In the genomic region with DNA sequence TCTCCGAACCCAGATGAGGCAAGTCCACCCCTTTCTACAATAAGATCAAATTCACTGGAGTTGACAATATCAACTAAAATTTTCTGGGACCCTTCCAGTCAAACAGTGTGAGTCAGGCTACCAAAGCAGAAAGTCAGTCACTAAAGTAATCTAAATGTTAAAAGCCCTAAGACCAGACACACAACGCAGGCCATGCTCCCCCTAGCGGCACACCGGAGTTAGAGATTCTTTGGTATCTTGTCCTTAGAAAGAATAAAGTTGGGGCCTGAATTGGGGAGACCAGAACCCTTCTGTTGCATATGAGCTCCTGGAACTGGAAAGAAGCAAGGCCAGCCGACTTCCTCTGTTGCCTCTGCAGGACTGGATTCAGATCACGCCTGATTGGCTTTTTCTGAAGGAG, we compare ENCODE assay signal across 9 mouse cellular contexts.
DNase-seq lines count a peak whose midpoint lies in the region; ATAC-seq and TF ChIP-seq lines count a peak whose summit lies in the region.
"Had no signal": no experiment of that assay in that cellular context is flagged by ENCODE, and none has a peak within 500 bp of the region (broad histone marks: within the 10 kb centered on the region; RNA-seq: fewer than 3 reads in every experiment).

No protein-coding gene starts in this region.

- no peak for ATAC-seq in liver, embryonic 14.5 days (ENCODE audit: insufficient read depth)

- peak; percentile 70 for DNase-seq in layer of hippocampus, adult 11-12 months (ENCODE audit: low spot score)
- no peak for DNase-seq in layer of hippocampus, adult 9-11 months
- peak; percentile 79 for DNase-seq in ZHBTc4 (ENCODE audit: low read depth, low spot score)
- DNase-seq in heart, postnatal 14 days, result peak; percentile 83 to 85
- DNase-seq in liver, embryonic 14.5 days (ENCODE audit: low read depth in 3 of 3, low spot score in 3 of 3), result no peak
- peak; percentile 59 for DNase-seq in right cerebral cortex, adult 18-20 months
- peak; percentile 74 for DNase-seq in urinary bladder, postnatal 25 days (ENCODE audit: low spot score)

- no peaks in the 10 kb centered on the region for H3K36me3 ChIP-seq in liver, embryonic 14.5 days (replicated peaks; ENCODE audit: control insufficient read depth, insufficient read depth, low read depth)
- H3K36me3 ChIP-seq: neural tube, embryonic 13.5 days had no signal

- H3K9me3 ChIP-seq in liver, embryonic 14.5 days (ENCODE audit: control insufficient read depth, low read length), result no peaks in the 10 kb centered on the region
- H3K9me3 ChIP-seq: neural tube, embryonic 13.5 days had no signal

- H3K4me3 ChIP-seq in cortical plate, adult 2 months (ENCODE audit: insufficient read depth, low read length), result no peak overlapping the region
- H3K4me3 ChIP-seq in liver, embryonic 14.5 days (ENCODE audit: insufficient read depth in 1 of 2, low read depth in 2 of 2, low read length in 2 of 2), result no peak overlapping the region
- H3K4me3 ChIP-seq: neural tube, embryonic 13.5 days had no signal

- WGBS in liver, embryonic 14.5 days (ENCODE audit: insufficient replicate concordance), result 16% methylated on average over 6 of the region's 6 CpGs

- intact Hi-C loops in heart, postnatal 14 days (cut with DNase I), result loop anchor here (1.0 kb wide), 1 partner anchor 90 kb away; no protein-coding TSS in a partner anchor

- no peak overlapping the region for H3K4me2 ChIP-seq in liver, embryonic 14.5 days (ENCODE audit: low read depth)
- H3K4me2 ChIP-seq: neural tube, embryonic 13.5 days had no signal

- no peak for TF ChIP-seq EP300 in liver, embryonic 14.5 days (IDR thresholded peaks at IDR 0.05; ENCODE audit: low read depth)

- no peak overlapping the region for H3K27ac ChIP-seq in cortical plate, adult 2 months (ENCODE audit: insufficient read depth, low read length)
- H3K27ac ChIP-seq in liver, embryonic 14.5 days, result no peak overlapping the region
- H3K27ac ChIP-seq: neural tube, embryonic 13.5 days had no signal

- TF ChIP-seq CTCF in cortical plate, adult 2 months (IDR thresholded peaks at IDR 0.05; ENCODE audit: extremely low read depth, insufficient read depth, low read length), result peak; percentile 69
- peak; percentile 89 for TF ChIP-seq CTCF in liver, embryonic 14.5 days (IDR thresholded peaks at IDR 0.05; ENCODE audit: low read depth)

- H3K4me1 ChIP-seq in cortical plate, adult 2 months (ENCODE audit: control insufficient read depth, insufficient read depth, low read length), result peaks cover 3% of the 10 kb centered on the region; the same call in 1 of the 2 replicates
- peaks cover 28 to 40% of the 10 kb centered on the region in 2 experiments for H3K4me1 ChIP-seq in liver, embryonic 14.5 days (replicated peaks; ENCODE audit: control insufficient read depth in 2 of 2, insufficient read depth in 2 of 2, low read length in 1 of 2)

- H3K27me3 ChIP-seq in liver, embryonic 14.5 days (ENCODE audit: control insufficient read depth, insufficient read depth, low read length), result no peaks in the 10 kb centered on the region
- H3K27me3 ChIP-seq: neural tube, embryonic 13.5 days had no signal

- no peak for TF ChIP-seq POLR2A in cortical plate, adult 2 months (IDR thresholded peaks at IDR 0.05; ENCODE audit: extremely low read depth, insufficient read depth, low read length)

- H3K9ac ChIP-seq in liver, embryonic 14.5 days (replicated peaks), result no peak overlapping the region
- H3K9ac ChIP-seq: neural tube, embryonic 13.5 days had no signal

Comparison
In these comparisons a context has a peak if more than half of its experiments do, and no peak if none do; other contexts are left out.
1. DNase-seq: peak in layer of hippocampus, adult 11-12 months (single experiment), ZHBTc4 (single experiment), heart, postnatal 14 days (2 of 2), right cerebral cortex, adult 18-20 months (single experiment) and urinary bladder, postnatal 25 days (single experiment); none in layer of hippocampus, adult 9-11 months (single experiment) and liver, embryonic 14.5 days (0 of 3).